Mouse (Mus musculus) intestine, postnatal 0 days (tissue): ENCODE results near the gene Tesc. TPM values are rescaled to one million over a fixed set of nuclear protein-coding genes. Genes with fewer than 3 reads are reported as not detected.

Experiments used
- ATAC-seq: fragments of 200-750 bp; cut with Nextera tagmentation; 2 replicates; pipeline ENCODE4 v1.8.0; 2017; ENCODE audit warnings: mild to moderate bottlenecking, moderate TSS enrichment, moderate library complexity
- H3K27ac ChIP-seq: fragments of 300-500 bp; sonication (generic); 2 replicates; pipeline ENCODE4 v1.5.1; 2014; ENCODE audit warnings: mild to moderate bottlenecking, low read depth, low read length, moderate library complexity
- H3K27me3 ChIP-seq: fragments of 300-500 bp; sonication (generic); replicated peaks from 2 replicates; pipeline ENCODE4 v1.6.1; 2014; ENCODE audit warnings: low read length, mixed read lengths; ENCODE audit not compliant: control insufficient read depth, insufficient read depth
- H3K36me3 ChIP-seq: fragments of 300-500 bp; sonication (generic); 2 replicates; pipeline ENCODE4 v1.6.1; 2014; ENCODE audit warnings: mild to moderate bottlenecking, moderate library complexity; ENCODE audit not compliant: control insufficient read depth, insufficient read depth
- H3K4me1 ChIP-seq: fragments of 300-500 bp; sonication (generic); replicated peaks from 2 replicates; pipeline ENCODE4 v1.6.1; 2014; ENCODE audit warnings: antibody characterized with exemption, low read length, mixed read lengths; ENCODE audit not compliant: control insufficient read depth, insufficient read depth
- H3K4me2 ChIP-seq: fragments of 300-500 bp; sonication (generic); replicated peaks from 2 replicates; pipeline ENCODE4 v1.6.1; 2014; ENCODE audit warnings: low read depth, mild to moderate bottlenecking, moderate library complexity
- H3K4me3 ChIP-seq: fragments of 300-500 bp; sonication (generic); 2 replicates; pipeline ENCODE4 v1.5.1; 2014; ENCODE audit warnings: low read depth, low read length
- H3K9ac ChIP-seq: fragments of 300-500 bp; sonication (generic); 2 replicates; pipeline ENCODE4 v1.6.1; 2014; ENCODE audit warnings: mild to moderate bottlenecking, low read depth, low read length
- H3K9me3 ChIP-seq: fragments of 300-500 bp; sonication (generic); 2 replicates; pipeline ENCODE4 v1.6.1; 2016; ENCODE audit warnings: mixed run types; ENCODE audit not compliant: control insufficient read depth
- CTCF ChIP-seq: sonication (generic); IDR thresholded peaks from 2 replicates; pipeline ENCODE4 v1.5.1; 2016; ENCODE audit warnings: low read depth, mild to moderate bottlenecking, control low read depth, antibody characterized with exemption, moderate library complexity
- WGBS: fragments of 180-500 bp; shearing (Covaris S2); extraction: QIAGEN DNeasy Blood & Tissue Kit; methylation state at CpG from one replicate; pipeline ENCODE4 v1.1.7; 2014; 5-methylcytosine and 5-hydroxymethylcytosine counted together
- polyA plus RNA-seq: library from polyadenylated mRNA; unstranded; fragments of >200 nt; fragmentation: Nextera tagmentation; extraction: Ambion mirVana; gene quantifications from 2 replicates; pipeline ENCODE4 v1.2.1, GENCODE M21; 2015

Gene Tesc
- polyA plus RNA-seq, 1 experiment from 2014 or later, result 2.8 TPM

DNA sequence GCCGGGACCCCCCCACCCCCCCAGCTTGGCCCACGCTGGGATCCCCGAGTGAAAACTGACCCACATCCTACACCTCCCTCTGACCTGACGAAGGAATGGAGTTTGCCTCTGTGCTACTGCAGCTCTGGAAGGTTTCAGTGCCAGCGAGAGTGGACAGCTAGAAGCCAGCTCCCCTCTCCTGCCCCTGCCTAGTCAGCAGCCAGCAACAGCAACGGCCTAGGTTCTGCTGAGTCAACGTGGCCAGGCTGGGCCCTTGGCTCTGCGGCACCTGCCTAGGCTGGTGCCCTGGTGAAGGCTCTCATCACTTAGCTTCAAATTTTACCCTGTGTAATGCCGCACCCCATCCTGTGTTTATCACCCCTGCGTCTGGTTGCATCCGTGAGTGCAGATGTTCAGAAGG, 7.6 kb upstream of the Tesc start:
- ATAC-seq, result no peak
- Histone ChIP-seq H3K27me3 (no peaks in the 10 kb centered on the region), H3K9ac (no peak overlapping the region), H3K9me3 (no peaks in the 10 kb centered on the region), H3K4me2 (no peak overlapping the region), H3K36me3 (no peaks in the 10 kb centered on the region), H3K4me3 (no peak overlapping the region), H3K4me1 (no peaks in the 10 kb centered on the region), H3K27ac (no peak overlapping the region)
- no peak for TF ChIP-seq CTCF
- 74% methylated on average over 11 of the region's 11 CpGs for WGBS

- Histone ChIP-seq H3K9ac (no peak overlapping the region), H3K4me1 (no peaks in the 10 kb centered on the region), H3K4me3 (no peak overlapping the region), H3K27ac (no peak overlapping the region), H3K36me3 (no peaks in the 10 kb centered on the region), H3K27me3 (peaks cover 28% of the 10 kb centered on the region), H3K9me3 (no peaks in the 10 kb centered on the region), H3K4me2 (no peak overlapping the region)
- WGBS, result 53% methylated on average over 3 of the region's 3 CpGs
- TF ChIP-seq CTCF, result no peak
- ATAC-seq, result no peak
These were observed 4.5 kb upstream of the Tesc start for GRCm38 (mm10) chr5:118023053-118023452.

- H3K4me3 ChIP-seq, result no peak overlapping the region
- H3K9me3 ChIP-seq, result no peaks in the 10 kb centered on the region
- ATAC-seq, result no peak
- 15% methylated on average over 12 of the region's 12 CpGs for WGBS
- no peak for TF ChIP-seq CTCF
- no peak overlapping the region for H3K9ac ChIP-seq
- no peaks in the 10 kb centered on the region for H3K36me3 ChIP-seq
- no peak overlapping the region for H3K4me2 ChIP-seq
- H3K27ac ChIP-seq, result no peak overlapping the region
- peaks cover 46% of the 10 kb centered on the region for H3K27me3 ChIP-seq
- no peaks in the 10 kb centered on the region for H3K4me1 ChIP-seq
These were observed 1.7 kb upstream of the Tesc start for GRCm38 (mm10) chr5:118025880-118026279.

DNA sequence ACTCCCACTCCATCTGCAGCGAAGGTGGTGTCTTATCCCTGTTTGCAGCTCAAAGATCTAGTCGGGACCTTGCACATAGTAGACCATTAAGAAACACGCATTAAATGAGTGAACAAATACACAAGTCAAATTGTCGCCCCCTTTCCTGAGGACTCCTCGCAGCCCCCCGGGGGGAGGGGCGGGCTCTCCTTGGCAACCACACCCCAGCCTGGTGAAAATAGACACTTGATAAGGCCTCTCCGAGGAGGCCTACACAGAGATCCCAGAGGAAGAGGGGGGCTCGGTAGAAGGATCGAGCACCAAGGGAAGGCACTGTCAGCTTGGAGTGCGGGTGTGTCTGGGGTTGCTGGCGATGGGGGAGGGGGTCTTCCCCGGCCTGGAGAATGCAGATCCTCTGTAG, 1.2 kb upstream of the Tesc start:
- Histone ChIP-seq H3K9ac (no peak overlapping the region), H3K4me1 (no peaks in the 10 kb centered on the region), H3K36me3 (no peaks in the 10 kb centered on the region), H3K4me2 (no peak overlapping the region), H3K4me3 (no peak overlapping the region), H3K9me3 (no peaks in the 10 kb centered on the region), H3K27ac (no peak overlapping the region), H3K27me3 (peaks cover 46% of the 10 kb centered on the region)
- no peak for ATAC-seq
- WGBS, result 7% methylated on average over 13 of the region's 13 CpGs
- TF ChIP-seq CTCF, result no peak

- Histone ChIP-seq H3K9me3 (no peaks in the 10 kb centered on the region), H3K36me3 (no peaks in the 10 kb centered on the region), H3K4me3 (peak overlapping the region; percentile 59), H3K27me3 (peaks cover 46% of the 10 kb centered on the region), H3K4me1 (no peaks in the 10 kb centered on the region), H3K4me2 (peak overlapping the region; percentile 89), H3K9ac (no peak overlapping the region), H3K27ac (no peak overlapping the region)
- no peak for ATAC-seq
- TF ChIP-seq CTCF, result no peak
- 3% methylated on average over 39 of the region's 39 CpGs for WGBS
These were observed 344 bp upstream of the Tesc start for GRCm38 (mm10) chr5:118027101-118027697.

DNA sequence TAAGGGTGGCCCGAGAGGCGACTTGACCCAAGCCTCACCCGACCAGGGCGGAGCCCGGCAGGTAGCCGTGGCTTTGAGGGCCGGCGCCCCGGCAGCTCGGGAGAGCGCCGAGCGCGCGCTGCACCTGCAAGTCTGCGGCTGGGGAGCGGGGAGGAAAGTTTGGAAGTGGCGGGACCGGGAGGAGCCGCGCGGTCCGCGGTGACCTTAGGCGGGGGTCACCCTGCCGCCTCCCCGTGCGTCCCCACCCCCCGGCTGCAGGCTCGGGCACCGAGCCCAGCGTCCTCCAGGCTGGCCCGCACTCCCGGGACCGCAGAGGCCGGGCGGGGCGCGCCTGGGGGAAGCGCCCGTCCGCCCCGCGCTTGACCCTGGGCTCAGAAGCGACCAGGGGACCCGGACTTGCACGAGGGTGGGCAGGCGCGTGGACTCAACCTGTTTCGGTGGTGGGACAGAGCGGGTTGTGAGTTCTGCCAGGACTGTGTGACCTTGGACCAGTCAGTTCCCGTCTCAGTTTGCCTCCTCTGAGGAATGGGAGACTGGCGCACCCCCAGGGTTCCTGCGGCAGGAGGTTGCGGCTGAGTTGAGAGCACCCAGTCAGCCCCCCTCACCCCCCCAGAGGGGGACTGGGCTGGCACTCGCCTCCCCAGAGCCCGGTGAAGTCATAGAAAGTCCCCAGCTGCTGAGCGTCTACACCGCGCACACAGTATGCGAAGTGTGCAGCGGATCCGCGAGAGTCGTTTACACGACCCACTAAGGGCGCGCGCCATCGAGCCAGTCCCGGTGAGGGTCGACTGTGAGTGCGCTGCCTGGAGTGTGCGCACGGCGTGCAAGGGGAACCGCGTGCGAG, 870 bp downstream of the Tesc start:
- H3K9ac ChIP-seq, result no peak overlapping the region
- no peak overlapping the region for H3K27ac ChIP-seq
- H3K4me2 ChIP-seq, result peak overlapping the region; percentile 89
- peaks cover 46% of the 10 kb centered on the region for H3K27me3 ChIP-seq
- TF ChIP-seq CTCF, result no peak
- no peak for ATAC-seq
- peak overlapping the region; percentile 59 for H3K4me3 ChIP-seq
- no peaks in the 10 kb centered on the region for H3K4me1 ChIP-seq
- no peaks in the 10 kb centered on the region for H3K36me3 ChIP-seq
- WGBS, result under 1% methylated on average over 71 of the region's 79 CpGs
- no peaks in the 10 kb centered on the region for H3K9me3 ChIP-seq
